Mouse (Mus musculus): Measurements from ENCODE around the gene Aifm1. TPM values are rescaled to one million over a fixed set of nuclear protein-coding genes. Genes with fewer than 3 reads are reported as not detected.

The Aifm1 gene
- total and polyA plus RNA-seq, 2 experiments from 2014 or later, result 19.2 to 120 TPM

- Histone ChIP-seq H3K9ac (replicated peaks; ENCODE audit: low read depth, low read length) (no peak overlapping the region), H3K4me2 (ENCODE audit: low read depth, low read length) (no peak overlapping the region), H3K36me3 (replicated peaks; ENCODE audit: control insufficient read depth, insufficient read depth, low read length) (no peaks in the 10 kb centered on the region), H3K4me1 (ENCODE audit: control insufficient read depth, insufficient read depth) (no peaks in the 10 kb centered on the region), H3K4me3 (ENCODE audit: low read depth, low read length) (no peak overlapping the region), H3K9me3 (replicated peaks; ENCODE audit: control insufficient read depth, low read length) (no peaks in the 10 kb centered on the region), H3K27me3 (ENCODE audit: control insufficient read depth, insufficient read depth, low read length) (no peaks in the 10 kb centered on the region), H3K27ac (ENCODE audit: low read depth) (no peak overlapping the region)
- TF ChIP-seq EP300 (IDR thresholded peaks at IDR 0.05; ENCODE audit: low read depth), result no peak
- TF ChIP-seq CTCF (IDR thresholded peaks at IDR 0.05; ENCODE audit: low read depth), result no peak
- no peak for ATAC-seq (ENCODE audit: insufficient read depth, low read depth)
- 61% methylated on average over 7 of the region's 7 CpGs for WGBS
- no peak for DNase-seq (ENCODE audit: low spot score)
Observed at GRCm38 (mm10) chrX:48460496-48460895, 52.9 kb downstream of the Aifm1 start.

- H3K4me1 ChIP-seq (ENCODE audit: control insufficient read depth, insufficient read depth), result peaks cover under 1% of the 10 kb centered on the region; the same call in 1 of the 2 replicates
- no peaks in the 10 kb centered on the region for H3K36me3 ChIP-seq (replicated peaks; ENCODE audit: control insufficient read depth, insufficient read depth, low read length)
- H3K4me2 ChIP-seq (ENCODE audit: low read depth, low read length), result no peak overlapping the region
- H3K4me3 ChIP-seq (ENCODE audit: low read depth, low read length), result no peak overlapping the region
- DNase-seq (ENCODE audit: low spot score) (no peak), ATAC-seq (ENCODE audit: insufficient read depth, low read depth) (no peak)
- no peaks in the 10 kb centered on the region; the same call in 1 of the 2 replicates for H3K9me3 ChIP-seq (replicated peaks; ENCODE audit: control insufficient read depth, low read length)
- no peaks in the 10 kb centered on the region for H3K27me3 ChIP-seq (ENCODE audit: control insufficient read depth, insufficient read depth, low read length)
- H3K9ac ChIP-seq (replicated peaks; ENCODE audit: low read depth, low read length), result no peak overlapping the region
- 50% methylated on average over 6 of the region's 6 CpGs for WGBS
- H3K27ac ChIP-seq (ENCODE audit: low read depth), result peak overlapping the region; percentile 32
- TF ChIP-seq CTCF (IDR thresholded peaks at IDR 0.05; ENCODE audit: low read depth) (no peak), EP300 (IDR thresholded peaks at IDR 0.05; ENCODE audit: low read depth) (no peak)
Observed at GRCm38 (mm10) chrX:48456956-48457355, 56.4 kb downstream of the Aifm1 start.

GRCm38 (mm10) chrX:48455018-48455417, 58.3 kb downstream of the Aifm1 start:
- peaks cover 15% of the 10 kb centered on the region; the same call in 1 of the 2 replicates for H3K4me1 ChIP-seq (ENCODE audit: control insufficient read depth, insufficient read depth)
- H3K36me3 ChIP-seq (replicated peaks; ENCODE audit: control insufficient read depth, insufficient read depth, low read length), result no peaks in the 10 kb centered on the region
- H3K4me2 ChIP-seq (ENCODE audit: low read depth, low read length), result peak overlapping the region; percentile 68
- 15% methylated on average over 9 of the region's 9 CpGs for WGBS
- no peak overlapping the region for H3K9ac ChIP-seq (replicated peaks; ENCODE audit: low read depth, low read length)
- peak; percentile 38 for DNase-seq (ENCODE audit: low spot score)
- no peak for ATAC-seq (ENCODE audit: insufficient read depth, low read depth)
- no peaks in the 10 kb centered on the region; the same call in 1 of the 2 replicates for H3K9me3 ChIP-seq (replicated peaks; ENCODE audit: control insufficient read depth, low read length)
- H3K27ac ChIP-seq (ENCODE audit: low read depth), result peak overlapping the region; percentile 89
- peak overlapping the region; percentile 75; the same call in 1 of the 2 replicates for H3K4me3 ChIP-seq (ENCODE audit: low read depth, low read length)
- TF ChIP-seq CTCF (IDR thresholded peaks at IDR 0.05; ENCODE audit: low read depth), result no peak
- no peak for TF ChIP-seq EP300 (IDR thresholded peaks at IDR 0.05; ENCODE audit: low read depth)
- H3K27me3 ChIP-seq (ENCODE audit: control insufficient read depth, insufficient read depth, low read length), result no peaks in the 10 kb centered on the region

GRCm38 (mm10) chrX:48454495-48454878, 58.9 kb downstream of the Aifm1 start:
- DNase-seq (ENCODE audit: low spot score) (peak; percentile 20), ATAC-seq (ENCODE audit: insufficient read depth, low read depth) (peak; percentile 55)
- no peaks in the 10 kb centered on the region for H3K36me3 ChIP-seq (replicated peaks; ENCODE audit: control insufficient read depth, insufficient read depth, low read length)
- H3K27ac ChIP-seq (ENCODE audit: low read depth), result peak overlapping the region; percentile 89
- H3K4me3 ChIP-seq (ENCODE audit: low read depth, low read length), result peak overlapping the region; percentile 75
- WGBS, result 10% methylated on average over 15 of the region's 21 CpGs
- H3K4me1 ChIP-seq (ENCODE audit: control insufficient read depth, insufficient read depth), result peaks cover 18% of the 10 kb centered on the region; the same call in 1 of the 2 replicates
- peak overlapping the region; percentile 68 for H3K4me2 ChIP-seq (ENCODE audit: low read depth, low read length)
- TF ChIP-seq CTCF (IDR thresholded peaks at IDR 0.05; ENCODE audit: low read depth) (no peak), EP300 (IDR thresholded peaks at IDR 0.05; ENCODE audit: low read depth) (no peak)
- H3K9ac ChIP-seq (replicated peaks; ENCODE audit: low read depth, low read length), result peak overlapping the region; percentile 87
- no peaks in the 10 kb centered on the region; the same call in 1 of the 2 replicates for H3K9me3 ChIP-seq (replicated peaks; ENCODE audit: control insufficient read depth, low read length)
- H3K27me3 ChIP-seq (ENCODE audit: control insufficient read depth, insufficient read depth, low read length), result no peaks in the 10 kb centered on the region

- Histone ChIP-seq H3K9me3 (replicated peaks; ENCODE audit: control insufficient read depth, low read length) (no peaks in the 10 kb centered on the region; the same call in 1 of the 2 replicates), H3K27me3 (ENCODE audit: control insufficient read depth, insufficient read depth, low read length) (no peaks in the 10 kb centered on the region), H3K4me2 (ENCODE audit: low read depth, low read length) (peak overlapping the region; percentile 68), H3K4me1 (ENCODE audit: control insufficient read depth, insufficient read depth) (peaks cover 21% of the 10 kb centered on the region; the same call in 1 of the 2 replicates), H3K27ac (ENCODE audit: low read depth) (peak overlapping the region; percentile 89), H3K36me3 (replicated peaks; ENCODE audit: control insufficient read depth, insufficient read depth, low read length) (no peaks in the 10 kb centered on the region), H3K4me3 (ENCODE audit: low read depth, low read length) (peak overlapping the region; percentile 75), H3K9ac (replicated peaks; ENCODE audit: low read depth, low read length) (peak overlapping the region; percentile 87)
- peak; percentile 74 for DNase-seq (ENCODE audit: low spot score)
- WGBS, result 14% methylated on average over 57 of the region's 91 CpGs
- peak; percentile 89 for ATAC-seq (ENCODE audit: insufficient read depth, low read depth)
- TF ChIP-seq EP300 (IDR thresholded peaks at IDR 0.05; ENCODE audit: low read depth) (no peak), CTCF (IDR thresholded peaks at IDR 0.05; ENCODE audit: low read depth) (no peak)
Observed at GRCm38 (mm10) chrX:48453736-48454494, 59.4 kb downstream of the Aifm1 start.

Measured in heart, postnatal 0 days (tissue).